Mouse (Mus musculus) left cerebral cortex, postnatal 10 days (tissue): Measurements from ENCODE around the gene Gm20605. TPM values are rescaled to one million over a fixed set of nuclear protein-coding genes. Genes with fewer than 3 reads are reported as not detected.

ENCODE experiments used
- DNase-seq, 2 experiments: peaks; one replicate each; pipeline ENCODE4 v3.0.0; 2021 to 2022; ENCODE audit warnings: low spot score in 2 of 2, mixed read lengths in 1 of 2; ENCODE audit errors: extremely low spot score in 1 of 2
- intact Hi-C: fragments of 180-260 bp; cut with DNase I; formaldehyde crosslinking; loops from one replicate; pipeline ENCODE4 v1.15.1; 2025
- total RNA-seq, 2 experiments: library from RNA; stranded (reverse); gene quantifications; 2 replicates each; pipeline ENCODE4 v1.2.3; 2021

The Gm20605 gene
- total RNA-seq, 2 experiments from 2014 or later = 4.4 to 5.6 TPM

GRCm38 (mm10) chr5:137645652-137646091, 16.7 kb downstream of the Gm20605 start, which contains the start of gene Irs3:
Gene Irs3 (minus strand): TSS chr5:137645714.
- intact Hi-C loops = no loop called here
- DNase-seq = no peak

- intact Hi-C loops = no loop called here
- DNase-seq = no peak
These were observed 19.0 kb downstream of the Gm20605 start for GRCm38 (mm10) chr5:137647827-137648601.

- intact Hi-C loops = no loop called here
- DNase-seq = no peak
These were observed 20.3 kb downstream of the Gm20605 start for GRCm38 (mm10) chr5:137649251-137649650.

- intact Hi-C loops = loop anchor here (10.0 kb wide), 1 partner anchor 135 kb away; the partner anchor contains the start of gene Gigyf1
- DNase-seq = no peak
These were observed 20.9 kb downstream of the Gm20605 start for GRCm38 (mm10) chr5:137649669-137650571.

- intact Hi-C loops = loop anchor here (10.0 kb wide), 1 partner anchor 138 kb away; the partner anchor contains the start of gene Gigyf1
These were observed 23.5 kb downstream of the Gm20605 start for GRCm38 (mm10) chr5:137652474-137652873.

GRCm38 (mm10) chr5:137653366-137653765, 24.4 kb downstream of the Gm20605 start:
- intact Hi-C loops = loop anchor here (10.0 kb wide), 1 partner anchor 139 kb away; the partner anchor contains the start of gene Gigyf1
- DNase-seq = no peak

More at GRCm38 (mm10) chr5:137652474-137652873, 23.5 kb downstream of the Gm20605 start:
- DNase-seq = peak in 1 of 2 experiments; percentile 85

GRCm38 (mm10) chr5:137654746-137655145, 25.8 kb downstream of the Gm20605 start:
- intact Hi-C loops = loop anchor here (10.0 kb wide), 1 partner anchor 140 kb away; the partner anchor contains the start of gene Gigyf1
- no peak for DNase-seq

- DNase-seq = peak; percentile 69 to 76
- intact Hi-C loops = loop anchor here (2.0 to 10.0 kb wide), 2 partner anchors 100 to 142 kb away; partner anchors contain the start of gene Gigyf1
These were observed 28.0 kb downstream of the Gm20605 start for GRCm38 (mm10) chr5:137656977-137657376.

GRCm38 (mm10) chr5:137660064-137660688, 31.2 kb downstream of the Gm20605 start:
- no peak for DNase-seq
- intact Hi-C loops = no loop called here

- intact Hi-C loops = no loop called here
These were observed 34.1 kb downstream of the Gm20605 start for GRCm38 (mm10) chr5:137663057-137663456.

GRCm38 (mm10) chr5:137668971-137669370, 40.0 kb downstream of the Gm20605 start:
- intact Hi-C loops = no loop called here
- DNase-seq = no peak

More at GRCm38 (mm10) chr5:137663057-137663456, 34.1 kb downstream of the Gm20605 start:
- DNase-seq = no peak

GRCm38 (mm10) chr5:137670240-137670639, 41.3 kb downstream of the Gm20605 start:
- no peak for DNase-seq
- intact Hi-C loops = no loop called here

- intact Hi-C loops = no loop called here
- DNase-seq = peak in 1 of 2 experiments; percentile 57
These were observed 42.7 kb downstream of the Gm20605 start for GRCm38 (mm10) chr5:137671443-137672240.

GRCm38 (mm10) chr5:137672361-137672760, 43.4 kb downstream of the Gm20605 start:
- intact Hi-C loops = no loop called here

GRCm38 (mm10) chr5:137673015-137673414, 44.0 kb downstream of the Gm20605 start:
- DNase-seq = no peak
- intact Hi-C loops = no loop called here

More at GRCm38 (mm10) chr5:137672361-137672760, 43.4 kb downstream of the Gm20605 start:
- no peak for DNase-seq

- DNase-seq = no peak
- intact Hi-C loops = no loop called here
These were observed 45.8 kb downstream of the Gm20605 start for GRCm38 (mm10) chr5:137674786-137675185.

GRCm38 (mm10) chr5:137677859-137678258, 48.9 kb downstream of the Gm20605 start:
- no peak for DNase-seq
- intact Hi-C loops = no loop called here

- intact Hi-C loops = no loop called here
- DNase-seq = no peak
These were observed 49.8 kb downstream of the Gm20605 start for GRCm38 (mm10) chr5:137678736-137679135.
